Mouse (Mus musculus): ENCODE data around the gene Clec2l.

Clec2l gene

GRCm38 (mm10) chr6:38715881-38716280 lies 53.0 kb downstream of the Clec2l start:
- no peak for DNase-seq (ENCODE audit: extremely low spot score)

- no peak for DNase-seq (ENCODE audit: extremely low spot score)
Observed at GRCm38 (mm10) chr6:38718625-38719024, 55.8 kb downstream of the Clec2l start.

- DNase-seq (ENCODE audit: extremely low spot score) = no peak
Observed at GRCm38 (mm10) chr6:38719229-38719628, 56.4 kb downstream of the Clec2l start.

GRCm38 (mm10) chr6:38721361-38721760 lies 58.5 kb downstream of the Clec2l start:
- no peak for DNase-seq (ENCODE audit: extremely low spot score)

- DNase-seq (ENCODE audit: extremely low spot score) = no peak
Observed at GRCm38 (mm10) chr6:38725515-38725914, 62.6 kb downstream of the Clec2l start.

Measured in embryo, embryonic 9.5 days (tissue).